Mouse (Mus musculus) liver, adult 2 months (tissue): ENCODE data around the gene Nr1i3.

Experiments used
- CTCF ChIP-seq: fragments of 200-500 bp; IDR thresholded peaks from 2 replicates; pipeline ENCODE4 v1.5.1; 2011; ENCODE audit warnings: low read depth, low read length, control low read depth
- POLR2A ChIP-seq: fragments of 200-500 bp; IDR thresholded peaks from 2 replicates; pipeline ENCODE4 v1.6.1; 2011; ENCODE audit warnings: low read length, control low read depth; ENCODE audit not compliant: insufficient read depth; ENCODE audit errors: extremely low read depth

DNA sequence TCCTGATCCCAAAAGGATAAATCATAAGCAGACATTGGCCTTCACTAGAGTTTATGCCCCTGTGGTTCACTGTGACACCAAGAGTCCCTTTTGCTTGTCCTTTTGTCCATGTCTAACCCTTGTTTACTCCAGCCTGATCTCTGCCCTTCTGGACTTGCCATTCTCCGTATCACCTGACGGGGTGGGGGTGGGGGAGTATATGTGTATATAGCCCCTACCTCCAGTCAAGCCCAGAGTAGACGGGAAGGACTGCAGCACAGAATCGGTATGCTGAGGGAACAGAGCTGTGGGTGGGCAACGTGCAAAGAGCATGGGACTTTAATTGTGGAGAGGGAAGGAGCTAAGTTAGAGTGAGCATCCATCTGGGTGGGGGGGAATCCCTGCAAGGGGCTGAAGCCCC lies 11.1 kb downstream of the Nr1i3 start, which contains the start of gene Apoa2:
- TF ChIP-seq CTCF (no peak), POLR2A (peak; percentile 97)
